Mouse (Mus musculus): Measurements from ENCODE around the gene Coa7. TPM values are rescaled to one million over a fixed set of nuclear protein-coding genes. Genes with fewer than 3 reads are reported as not detected.

Gene Coa7
- polyA plus RNA-seq, 1 experiment from 2014 or later: 20.5 TPM

DNA sequence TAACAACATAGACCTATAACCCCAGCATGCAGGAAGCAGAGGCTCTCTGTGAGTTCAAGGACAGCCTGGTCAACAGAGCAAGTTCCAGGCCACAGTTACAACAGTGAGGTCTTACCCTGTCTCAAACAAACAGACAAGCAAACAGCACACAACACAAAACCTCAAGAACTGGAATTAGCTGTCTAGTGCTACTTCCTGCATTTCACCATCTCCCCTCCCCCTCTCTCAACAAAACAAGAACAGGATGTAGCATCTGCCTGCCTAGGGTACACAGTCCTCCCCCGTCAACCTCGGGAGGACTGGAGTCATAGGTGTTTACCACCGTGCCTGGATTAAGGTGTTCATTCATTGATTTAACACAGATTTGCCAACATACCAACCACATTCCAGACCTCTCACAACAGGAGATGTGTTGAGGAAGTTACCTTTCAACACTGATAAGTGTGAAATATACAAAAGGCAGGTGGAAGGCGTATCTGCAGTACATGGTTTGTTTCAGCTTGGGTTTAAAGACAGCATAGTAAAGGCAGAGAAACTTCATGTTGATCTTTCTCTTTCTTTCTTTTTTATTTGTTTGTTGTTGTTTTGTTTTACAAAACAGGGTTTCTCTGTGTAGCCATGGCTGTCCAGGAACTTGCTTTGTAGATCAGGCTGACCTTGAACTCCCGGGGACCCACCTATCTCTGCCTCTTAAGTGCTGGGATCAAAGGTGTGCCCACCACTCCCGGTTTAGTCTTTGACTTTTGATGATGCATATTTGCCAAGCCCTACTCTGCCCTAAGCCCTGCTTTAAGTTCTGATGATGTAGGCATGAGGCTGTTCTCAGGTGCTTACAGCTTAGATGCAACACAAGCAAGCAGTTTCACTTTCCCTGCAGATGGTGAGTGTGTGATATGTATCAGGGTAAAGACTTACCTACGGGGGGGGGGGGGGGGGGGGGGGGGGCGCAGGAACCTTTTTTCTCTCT lies 9.0 kb upstream of the Coa7 start:
- peak overlapping the region; percentile 1; the same call in 1 of the 2 replicates for H3K4me2 ChIP-seq (ENCODE audit: low read depth, low read length)
- H3K9ac ChIP-seq (ENCODE audit: low read depth, low read length): no peak overlapping the region
- H3K4me3 ChIP-seq (ENCODE audit: low read depth, low read length): no peak overlapping the region
- peak overlapping the region; percentile 71 for H3K27ac ChIP-seq (ENCODE audit: low read length)
- WGBS (ENCODE audit: insufficient replicate concordance): 31% methylated on average over 8 of the region's 8 CpGs
- no peaks in the 10 kb centered on the region for H3K36me3 ChIP-seq (ENCODE audit: control insufficient read depth, insufficient read depth)
- peaks cover 10% of the 10 kb centered on the region for H3K4me1 ChIP-seq (ENCODE audit: control insufficient read depth, low read depth, low read length)
- H3K9me3 ChIP-seq (replicated peaks; ENCODE audit: control insufficient read depth, low read length): no peaks in the 10 kb centered on the region
- H3K27me3 ChIP-seq (ENCODE audit: control insufficient read depth, insufficient read depth, low read depth, low read length): no peaks in the 10 kb centered on the region
- peak; percentile 65 for ATAC-seq (ENCODE audit: low read depth)

DNA sequence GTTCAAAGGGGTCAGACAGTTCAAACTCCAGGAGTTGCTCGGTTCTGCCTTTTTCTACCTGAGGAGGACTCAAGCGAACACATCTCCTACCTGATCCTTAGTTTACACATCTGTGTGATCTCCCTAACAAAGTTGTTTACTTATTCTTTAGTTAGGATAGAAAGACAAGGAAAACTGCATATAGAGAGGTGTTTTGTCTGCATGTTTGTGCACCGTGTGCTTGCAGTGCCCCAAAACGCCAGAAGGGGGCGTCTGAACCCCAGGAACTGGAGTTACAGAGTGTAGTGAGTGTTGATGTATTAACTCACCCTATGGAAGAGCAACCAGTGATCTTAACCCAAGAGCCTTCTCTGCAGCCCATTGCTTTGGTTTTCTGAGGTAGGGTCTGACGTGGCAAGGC lies 8.2 kb upstream of the Coa7 start:
- 54% methylated on average over 6 of the region's 6 CpGs for WGBS (ENCODE audit: insufficient replicate concordance)
- H3K4me1 ChIP-seq (ENCODE audit: control insufficient read depth, low read depth, low read length): peaks cover 10% of the 10 kb centered on the region
- H3K9me3 ChIP-seq (replicated peaks; ENCODE audit: control insufficient read depth, low read length): no peaks in the 10 kb centered on the region
- no peak overlapping the region for H3K4me3 ChIP-seq (ENCODE audit: low read depth, low read length)
- no peak overlapping the region for H3K27ac ChIP-seq (ENCODE audit: low read length)
- no peak overlapping the region for H3K9ac ChIP-seq (ENCODE audit: low read depth, low read length)
- no peak overlapping the region for H3K4me2 ChIP-seq (ENCODE audit: low read depth, low read length)
- H3K36me3 ChIP-seq (ENCODE audit: control insufficient read depth, insufficient read depth): no peaks in the 10 kb centered on the region
- no peak for ATAC-seq (ENCODE audit: low read depth)
- no peaks in the 10 kb centered on the region for H3K27me3 ChIP-seq (ENCODE audit: control insufficient read depth, insufficient read depth, low read depth, low read length)

DNA sequence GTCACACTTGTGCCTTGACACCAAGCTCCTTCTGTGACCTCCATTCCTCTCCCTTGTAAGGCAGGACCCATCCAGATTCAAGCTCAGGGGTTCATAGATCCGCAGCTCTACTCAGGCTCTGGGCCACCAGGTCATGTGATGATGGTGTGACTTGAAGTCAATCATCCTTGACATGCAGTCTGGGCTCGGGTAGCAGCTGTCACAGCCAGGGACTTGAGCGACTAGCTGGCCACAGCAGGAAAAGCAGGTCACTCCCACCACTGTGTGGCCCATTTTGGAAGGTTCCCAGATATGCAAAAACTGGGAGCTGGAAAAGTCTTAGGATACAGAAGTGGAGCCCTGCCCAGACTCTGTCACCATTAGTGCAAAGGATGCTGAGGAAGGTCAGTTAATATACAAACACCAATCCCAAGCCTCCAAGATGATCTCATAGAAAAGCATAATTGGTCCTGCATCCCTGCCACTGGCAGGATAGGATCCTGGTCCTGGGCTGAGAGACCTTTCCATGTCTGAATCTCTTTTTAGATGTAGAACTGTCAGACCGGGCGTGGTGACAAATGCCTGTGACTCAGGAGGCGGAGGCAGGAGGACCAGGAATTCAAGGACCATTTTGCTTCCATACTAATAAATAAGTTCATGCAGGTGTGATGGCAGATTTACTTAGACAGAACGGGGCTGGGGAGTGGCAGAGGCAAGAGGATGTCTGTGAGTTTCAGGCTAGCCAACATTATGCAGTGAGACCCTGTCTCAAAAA lies 7.1 kb upstream of the Coa7 start:
- WGBS (ENCODE audit: insufficient replicate concordance): 60% methylated on average over 7 of the region's 7 CpGs
- H3K9ac ChIP-seq (ENCODE audit: low read depth, low read length): no peak overlapping the region
- no peaks in the 10 kb centered on the region for H3K27me3 ChIP-seq (ENCODE audit: control insufficient read depth, insufficient read depth, low read depth, low read length)
- H3K9me3 ChIP-seq (replicated peaks; ENCODE audit: control insufficient read depth, low read length): no peaks in the 10 kb centered on the region
- no peak overlapping the region for H3K4me3 ChIP-seq (ENCODE audit: low read depth, low read length)
- ATAC-seq (ENCODE audit: low read depth): no peak
- no peak overlapping the region for H3K27ac ChIP-seq (ENCODE audit: low read length)
- no peak overlapping the region for H3K4me2 ChIP-seq (ENCODE audit: low read depth, low read length)
- H3K36me3 ChIP-seq (ENCODE audit: control insufficient read depth, insufficient read depth): no peaks in the 10 kb centered on the region
- H3K4me1 ChIP-seq (ENCODE audit: control insufficient read depth, low read depth, low read length): peaks cover 10% of the 10 kb centered on the region

DNA sequence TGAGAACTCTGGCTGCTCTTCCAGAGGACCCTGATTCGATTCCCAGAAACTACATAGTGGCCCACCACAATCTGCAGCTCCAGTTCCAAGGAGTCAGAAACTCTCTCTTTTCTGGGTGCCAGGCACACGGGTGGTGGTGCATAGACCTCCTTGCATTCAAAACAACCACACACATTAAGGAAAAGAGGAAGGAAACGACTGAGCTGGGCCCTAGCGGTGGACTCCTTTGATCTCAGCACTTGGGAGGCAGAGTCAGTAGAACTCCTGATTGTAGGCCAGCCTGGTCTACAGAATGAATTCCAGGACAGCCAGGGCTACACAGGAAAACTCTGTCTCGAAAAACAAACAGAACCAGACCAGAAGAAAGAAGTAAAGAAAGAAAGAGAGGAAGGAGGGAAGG lies 4.4 kb upstream of the Coa7 start:
- no peaks in the 10 kb centered on the region for H3K27me3 ChIP-seq (ENCODE audit: control insufficient read depth, insufficient read depth, low read depth, low read length)
- no peaks in the 10 kb centered on the region for H3K9me3 ChIP-seq (replicated peaks; ENCODE audit: control insufficient read depth, low read length)
- no peak overlapping the region for H3K4me3 ChIP-seq (ENCODE audit: low read depth, low read length)
- no peak overlapping the region for H3K9ac ChIP-seq (ENCODE audit: low read depth, low read length)
- peaks cover 12% of the 10 kb centered on the region for H3K4me1 ChIP-seq (ENCODE audit: control insufficient read depth, low read depth, low read length)
- H3K27ac ChIP-seq (ENCODE audit: low read length): no peak overlapping the region
- no peak for ATAC-seq (ENCODE audit: low read depth)
- H3K4me2 ChIP-seq (ENCODE audit: low read depth, low read length): no peak overlapping the region
- 33% methylated on average over 5 of the region's 5 CpGs for WGBS (ENCODE audit: insufficient replicate concordance)
- H3K36me3 ChIP-seq (ENCODE audit: control insufficient read depth, insufficient read depth): no peaks in the 10 kb centered on the region

DNA sequence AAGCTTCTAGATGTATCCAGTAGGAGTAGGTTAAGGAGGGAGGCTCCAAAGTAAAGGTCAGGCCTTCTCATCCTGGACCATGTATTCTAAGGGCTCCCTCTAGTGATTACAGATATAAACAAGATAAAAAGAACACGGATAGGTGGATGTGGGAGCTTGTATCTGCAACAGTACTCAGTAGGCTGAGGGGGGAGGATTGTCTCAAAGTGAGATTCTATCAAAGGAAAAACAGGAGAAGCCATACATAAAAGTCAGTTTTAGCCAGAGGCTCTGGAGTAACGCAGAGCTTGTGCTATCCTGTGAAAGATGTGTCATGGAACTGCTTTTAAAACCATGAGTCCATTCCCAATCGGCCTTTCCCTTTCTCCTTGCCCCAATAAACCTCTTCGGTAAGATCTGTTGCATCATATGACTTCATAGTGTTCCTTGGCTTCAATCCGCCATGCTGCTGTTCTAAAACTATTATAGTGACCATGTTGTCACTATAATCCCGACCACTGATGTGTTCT lies 815 bp upstream of the Coa7 start:
- H3K4me1 ChIP-seq (ENCODE audit: control insufficient read depth, low read depth, low read length): peaks cover 16% of the 10 kb centered on the region
- no peaks in the 10 kb centered on the region for H3K36me3 ChIP-seq (ENCODE audit: control insufficient read depth, insufficient read depth)
- WGBS (ENCODE audit: insufficient replicate concordance): 34% methylated on average over 6 of the region's 6 CpGs
- ATAC-seq (ENCODE audit: low read depth): no peak
- H3K9ac ChIP-seq (ENCODE audit: low read depth, low read length): peak overlapping the region; percentile 59
- H3K4me2 ChIP-seq (ENCODE audit: low read depth, low read length): peak overlapping the region; percentile 85
- H3K27me3 ChIP-seq (ENCODE audit: control insufficient read depth, insufficient read depth, low read depth, low read length): no peaks in the 10 kb centered on the region
- no peaks in the 10 kb centered on the region for H3K9me3 ChIP-seq (replicated peaks; ENCODE audit: control insufficient read depth, low read length)
- peak overlapping the region; percentile 79 for H3K27ac ChIP-seq (ENCODE audit: low read length)
- peak overlapping the region; percentile 70 for H3K4me3 ChIP-seq (ENCODE audit: low read depth, low read length)

DNA sequence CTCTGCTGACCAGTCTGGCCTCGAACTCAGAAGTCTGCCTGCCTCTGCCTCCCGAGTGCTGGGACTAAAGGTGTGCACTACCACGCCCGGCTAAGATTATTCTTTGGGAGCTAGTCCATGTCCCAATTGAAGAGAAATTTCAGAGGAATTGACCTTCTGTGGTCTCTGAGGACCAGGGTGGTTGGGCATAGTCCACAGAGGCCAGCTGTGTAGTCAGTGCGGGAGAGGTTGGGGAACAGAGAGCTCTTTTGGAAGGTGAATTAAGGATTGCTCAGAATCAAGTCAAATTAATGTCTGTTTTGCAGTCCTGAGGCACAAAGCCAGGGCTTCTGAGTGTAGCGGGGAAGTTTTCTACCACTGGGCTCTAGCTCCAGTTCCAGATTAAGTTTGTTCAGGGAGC lies 1.9 kb downstream of the Coa7 start:
- ATAC-seq (ENCODE audit: low read depth): no peak
- Histone ChIP-seq H3K27ac (ENCODE audit: low read length) (no peak overlapping the region), H3K4me1 (ENCODE audit: control insufficient read depth, low read depth, low read length) (peaks cover 16% of the 10 kb centered on the region), H3K4me3 (ENCODE audit: low read depth, low read length) (no peak overlapping the region), H3K36me3 (ENCODE audit: control insufficient read depth, insufficient read depth) (no peaks in the 10 kb centered on the region), H3K9me3 (replicated peaks; ENCODE audit: control insufficient read depth, low read length) (no peaks in the 10 kb centered on the region), H3K27me3 (ENCODE audit: control insufficient read depth, insufficient read depth, low read depth, low read length) (no peaks in the 10 kb centered on the region), H3K9ac (ENCODE audit: low read depth, low read length) (no peak overlapping the region), H3K4me2 (ENCODE audit: low read depth, low read length) (no peak overlapping the region)
- 81% methylated on average over 6 of the region's 6 CpGs for WGBS (ENCODE audit: insufficient replicate concordance)

DNA sequence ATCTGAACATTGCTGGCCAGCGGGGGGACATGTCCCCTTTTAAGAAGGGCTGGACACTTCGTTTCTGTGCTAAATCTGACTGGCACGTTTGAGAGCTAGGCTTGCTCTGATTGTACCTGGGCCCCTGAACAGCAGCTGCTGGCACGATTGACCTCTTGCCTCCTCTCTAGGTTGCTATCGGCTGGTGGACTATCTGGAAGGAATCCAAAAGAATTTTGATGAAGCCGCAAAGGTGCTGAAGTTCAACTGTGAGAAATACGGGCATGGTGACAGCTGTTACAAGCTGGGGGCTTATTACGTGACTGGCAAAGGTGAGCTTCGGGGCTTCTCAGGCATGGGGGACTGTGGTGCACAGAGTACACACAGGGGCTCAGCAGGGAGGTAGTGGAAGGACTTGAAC lies 4.1 kb downstream of the Coa7 start:
- Histone ChIP-seq H3K9me3 (replicated peaks; ENCODE audit: control insufficient read depth, low read length) (no peaks in the 10 kb centered on the region), H3K27me3 (ENCODE audit: control insufficient read depth, insufficient read depth, low read depth, low read length) (no peaks in the 10 kb centered on the region), H3K36me3 (ENCODE audit: control insufficient read depth, insufficient read depth) (0 out of 2 replicates have a peak, but pooled peaks cover 4% of the 10 kb centered on the region), H3K4me3 (ENCODE audit: low read depth, low read length) (no peak overlapping the region), H3K4me2 (ENCODE audit: low read depth, low read length) (no peak overlapping the region), H3K4me1 (ENCODE audit: control insufficient read depth, low read depth, low read length) (peaks cover 16% of the 10 kb centered on the region), H3K27ac (ENCODE audit: low read length) (peak overlapping the region; percentile 79), H3K9ac (ENCODE audit: low read depth, low read length) (no peak overlapping the region)
- peak; percentile 27; the same call in 1 of the 2 replicates for ATAC-seq (ENCODE audit: low read depth)
- 69% methylated on average over 9 of the region's 9 CpGs for WGBS (ENCODE audit: insufficient replicate concordance)

DNA sequence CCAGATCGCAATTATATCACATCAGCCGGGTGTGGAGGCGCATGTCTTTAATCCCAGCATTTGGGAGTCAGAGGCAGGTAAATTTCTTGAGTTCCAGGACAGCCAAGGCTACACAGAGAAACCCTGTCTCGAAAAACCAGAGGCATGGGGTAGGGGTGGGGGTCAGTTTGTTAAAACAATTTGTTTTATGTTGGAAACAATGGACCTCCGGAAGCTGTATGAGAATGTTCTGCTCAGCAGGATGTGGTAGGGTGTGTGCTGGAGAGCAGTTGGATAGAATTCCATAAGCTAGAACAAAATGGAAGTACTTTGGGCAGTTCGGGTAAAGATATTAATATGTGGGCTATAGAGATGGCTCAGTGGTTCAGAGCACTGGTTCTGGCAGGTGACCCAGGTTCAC lies 7.5 kb downstream of the Coa7 start:
- Histone ChIP-seq H3K27ac (ENCODE audit: low read length) (no peak overlapping the region), H3K36me3 (ENCODE audit: control insufficient read depth, insufficient read depth) (0 out of 2 replicates have a peak, but pooled peaks cover 4% of the 10 kb centered on the region), H3K4me3 (ENCODE audit: low read depth, low read length) (no peak overlapping the region), H3K9me3 (replicated peaks; ENCODE audit: control insufficient read depth, low read length) (no peaks in the 10 kb centered on the region), H3K4me2 (ENCODE audit: low read depth, low read length) (no peak overlapping the region), H3K27me3 (ENCODE audit: control insufficient read depth, insufficient read depth, low read depth, low read length) (no peaks in the 10 kb centered on the region), H3K4me1 (ENCODE audit: control insufficient read depth, low read depth, low read length) (peaks cover 7% of the 10 kb centered on the region), H3K9ac (ENCODE audit: low read depth, low read length) (no peak overlapping the region)
- WGBS (ENCODE audit: insufficient replicate concordance): 74% methylated on average over 6 of the region's 6 CpGs
- no peak for ATAC-seq (ENCODE audit: low read depth)

All from liver, embryonic 16.5 days (tissue).